In genomic region chr15:27465391-27466005, GRCm38 (mm10) we compare ENCODE assay signal across 8 mouse cellular contexts. TPM values are rescaled to one million over a fixed set of nuclear protein-coding genes. Genes with fewer than 3 reads are reported as not detected.
DNase-seq lines count a peak whose midpoint lies in the region; ATAC-seq lines count a peak whose summit lies in the region.

No protein-coding gene starts in this region.

- H3K27ac ChIP-seq in heart, embryonic 12.5 days (ENCODE audit: poor library complexity, severe bottlenecking) = no peak overlapping the region
- no peak overlapping the region for H3K27ac ChIP-seq in limb, embryonic 10.5 days
- peak overlapping the region; percentile 97 for H3K27ac ChIP-seq in neural tube, embryonic 15.5 days (replicated peaks)

- peak overlapping the region; percentile 77 for H3K4me3 ChIP-seq in heart, embryonic 12.5 days
- peak overlapping the region; percentile 78 for H3K4me3 ChIP-seq in limb, embryonic 10.5 days
- H3K4me3 ChIP-seq in neural tube, embryonic 15.5 days (replicated peaks) = peak overlapping the region; percentile 79

- DNase-seq in heart, postnatal 10 days = no peak
- DNase-seq in MN1 (ENCODE audit: low spot score) = peak; percentile 55
- no peak for DNase-seq in limb, embryonic 10.5 days (ENCODE audit: low spot score)
- DNase-seq in urinary bladder, postnatal 4 days (ENCODE audit: low spot score in 2 of 2) = no peak
- DNase-seq in frontal cortex, postnatal 14 days (ENCODE audit: low spot score in 2 of 2) = no peak

- WGBS in heart, embryonic 12.5 days = 21% methylated on average over 8 of the region's 8 CpGs
- 26% methylated on average over 8 of the region's 8 CpGs for WGBS in limb, embryonic 10.5 days
- WGBS in neural tube, embryonic 15.5 days = 11% methylated on average over 8 of the region's 8 CpGs

- intact Hi-C loops in heart, postnatal 10 days (cut with DNase I) = loop anchor here (2.0 to 5.0 kb wide), 3 partner anchors 72 to 152 kb away; no protein-coding TSS in a partner anchor

- no peak for ATAC-seq in heart, embryonic 12.5 days (ENCODE audit: insufficient number of reproducible peaks, low FRiP score)
- peak; percentile 62 for ATAC-seq in erythroblast, adult 5-6 weeks (replicated peaks; ENCODE audit: low FRiP score, poor library complexity, severe bottlenecking)
- ATAC-seq in neural tube, embryonic 15.5 days (ENCODE audit: low FRiP score) = peak; percentile 29; the same call in 1 of the 2 replicates

- no peaks in the 10 kb centered on the region for H3K36me3 ChIP-seq in heart, embryonic 12.5 days
- no peaks in the 10 kb centered on the region for H3K36me3 ChIP-seq in limb, embryonic 10.5 days
- H3K36me3 ChIP-seq in neural tube, embryonic 15.5 days = no peaks in the 10 kb centered on the region

- no peak overlapping the region for H3K9ac ChIP-seq in heart, embryonic 12.5 days
- peak overlapping the region; percentile 80 for H3K9ac ChIP-seq in neural tube, embryonic 15.5 days (replicated peaks)

- peak overlapping the region; percentile 79 for H3K4me2 ChIP-seq in heart, embryonic 12.5 days
- H3K4me2 ChIP-seq in neural tube, embryonic 15.5 days = peak overlapping the region; percentile 64

- H3K27me3 ChIP-seq in heart, embryonic 12.5 days (replicated peaks) = no peaks in the 10 kb centered on the region
- peaks cover 17% of the 10 kb centered on the region for H3K27me3 ChIP-seq in limb, embryonic 10.5 days (ENCODE audit: low read depth, poor library complexity, severe bottlenecking)
- H3K27me3 ChIP-seq in neural tube, embryonic 15.5 days (replicated peaks) = no peaks in the 10 kb centered on the region

- H3K9me3 ChIP-seq in heart, embryonic 12.5 days (replicated peaks) = no peaks in the 10 kb centered on the region
- H3K9me3 ChIP-seq in limb, embryonic 10.5 days (replicated peaks) = no peaks in the 10 kb centered on the region
- no peaks in the 10 kb centered on the region for H3K9me3 ChIP-seq in neural tube, embryonic 15.5 days (replicated peaks)

- H3K4me1 ChIP-seq in heart, embryonic 12.5 days (replicated peaks) = peaks cover 17% of the 10 kb centered on the region
- peaks cover 17% of the 10 kb centered on the region for H3K4me1 ChIP-seq in limb, embryonic 10.5 days
- H3K4me1 ChIP-seq in neural tube, embryonic 15.5 days = peaks cover 35% of the 10 kb centered on the region

RNA-seq across cellular contexts. Expression of gene Ank, which starts 1.0 kb away (rescaled TPM):
- 12.6 and 14.7 TPM in 2 replicates for polyA plus RNA-seq in heart, embryonic 12.5 days (2016; fragmentation: Nextera tagmentation; extraction: Ambion mirVana)
- 100 to 1,000 TPM; 125 to 149 TPM for total RNA-seq in heart, postnatal 10 days (2021)
- total RNA-seq in erythroblast, adult 5-6 weeks (2015; ENCODE audit: low replicate concordance) = 107 and 136 TPM in 2 replicates
- 90.5 and 98.3 TPM in 2 replicates for total RNA-seq in erythroblast, adult 5-6 weeks (2017; ENCODE audit: low replicate concordance)
- polyA plus RNA-seq in limb, embryonic 10.5 days (2016; fragmentation: Nextera tagmentation; extraction: Ambion mirVana) = 3.1 and 3.2 TPM in 2 replicates
- 15.6 and 16.7 TPM in 2 replicates for polyA plus RNA-seq in neural tube, embryonic 15.5 days (2015; fragmentation: Nextera tagmentation; extraction: Ambion mirVana)
